Mouse (Mus musculus): Measurements from ENCODE around the gene Srpr.

- TF ChIP-seq CTCF (IDR thresholded peaks at IDR 0.05; ENCODE audit: low read depth, low read length) (no peak), POLR2A (IDR thresholded peaks at IDR 0.05; ENCODE audit: insufficient read depth, low read length) (no peak)
Measured at GRCm38 (mm10) chr9:35187351-35187903, 12.5 kb upstream of the Srpr start.

Data from ES-Bruce4 (cell line).